11 mouse cellular contexts compared by ENCODE assay signal in genomic region chr3:108165532-108166315, GRCm38 (mm10). TPM values are rescaled to one million over a fixed set of nuclear protein-coding genes. Genes with fewer than 3 reads are reported as not detected.
DNase-seq lines count a peak whose midpoint lies in the region; ATAC-seq and TF ChIP-seq lines count a peak whose summit lies in the region.
"Had no signal": no experiment of that assay in that cellular context is flagged by ENCODE, and none has a peak within 500 bp of the region (broad histone marks: within the 10 kb centered on the region; RNA-seq: fewer than 3 reads in every experiment).

No protein-coding gene starts in this region.

- TF ChIP-seq CTCF in kidney, adult 2 months (conservative IDR thresholded peaks at IDR 0.05; ENCODE audit: insufficient read depth, insufficient read length, low read depth, low read length), result no peak

- H3K27me3 ChIP-seq in kidney, embryonic 15.5 days, result peaks cover 13% of the 10 kb centered on the region
- H3K27me3 ChIP-seq in kidney, adult 2 months (replicated peaks; ENCODE audit: control insufficient read depth, insufficient read depth, low read length), result no peaks in the 10 kb centered on the region
- no peaks in the 10 kb centered on the region for H3K27me3 ChIP-seq in forebrain, embryonic 14.5 days (replicated peaks; ENCODE audit: control insufficient read depth, insufficient read depth, low read length)
- H3K27me3 ChIP-seq in limb, embryonic 11.5 days (ENCODE audit: control insufficient read depth, insufficient read depth, low read length), result no peaks in the 10 kb centered on the region

- no peak for DNase-seq in kidney, adult 2 months
- peak; percentile 25 for DNase-seq in ES-CJ7 (ENCODE audit: low read depth, low spot score)
- no peak for DNase-seq in forebrain, embryonic 14.5 days (ENCODE audit: low spot score)
- no peak for DNase-seq in limb, embryonic 11.5 days (ENCODE audit: low spot score)
- DNase-seq in kidney, postnatal 36 days, result no peak
- DNase-seq: cerebellum, adult 18-20 months had no signal

- H3K9me3 ChIP-seq in kidney, embryonic 15.5 days (replicated peaks), result no peaks in the 10 kb centered on the region
- no peaks in the 10 kb centered on the region for H3K9me3 ChIP-seq in forebrain, embryonic 14.5 days (replicated peaks; ENCODE audit: control insufficient read depth, low read length)
- H3K9me3 ChIP-seq in limb, embryonic 11.5 days (ENCODE audit: control insufficient read depth, low read length), result no peaks in the 10 kb centered on the region
- H3K9me3 ChIP-seq: heart, embryonic 15.5 days had no signal

- peak overlapping the region; percentile 82 for H3K27ac ChIP-seq in kidney, embryonic 15.5 days
- no peak overlapping the region for H3K27ac ChIP-seq in kidney, adult 2 months (ENCODE audit: insufficient read depth, low read depth, low read length)
- H3K27ac ChIP-seq in forebrain, embryonic 14.5 days (ENCODE audit: low read depth, low read length), result no peak overlapping the region; the same call in 1 of the 2 replicates
- peak overlapping the region; percentile 84 for H3K27ac ChIP-seq in limb, embryonic 11.5 days (replicated peaks; ENCODE audit: low read depth, low read length)
- H3K27ac ChIP-seq: heart, embryonic 15.5 days had no signal

- H3K4me2 ChIP-seq in kidney, embryonic 15.5 days, result peak overlapping the region; percentile 54
- H3K4me2 ChIP-seq in forebrain, embryonic 14.5 days (ENCODE audit: low read length), result no peak overlapping the region
- H3K4me2 ChIP-seq in limb, embryonic 11.5 days (ENCODE audit: low read depth, severe bottlenecking), result peak overlapping the region; percentile 29

- H3K36me3 ChIP-seq in kidney, embryonic 15.5 days, result no peaks in the 10 kb centered on the region
- H3K36me3 ChIP-seq in kidney, adult 2 months (ENCODE audit: control insufficient read depth, insufficient read depth, low read length), result no peaks in the 10 kb centered on the region
- H3K36me3 ChIP-seq in forebrain, embryonic 14.5 days (ENCODE audit: control insufficient read depth, insufficient read depth, low read length), result no peaks in the 10 kb centered on the region
- H3K36me3 ChIP-seq in limb, embryonic 11.5 days (ENCODE audit: control insufficient read depth, insufficient read depth, low read length), result no peaks in the 10 kb centered on the region
- H3K36me3 ChIP-seq: heart, embryonic 15.5 days had no signal

- TF ChIP-seq POLR2A in kidney, adult 2 months (IDR thresholded peaks at IDR 0.05; ENCODE audit: low read depth, low read length), result no peak

- no peak overlapping the region for H3K4me3 ChIP-seq in kidney, embryonic 15.5 days (replicated peaks)
- no peak overlapping the region for H3K4me3 ChIP-seq in kidney, adult 2 months (ENCODE audit: insufficient read depth, low read depth, low read length)
- H3K4me3 ChIP-seq in forebrain, embryonic 14.5 days (ENCODE audit: low read depth, low read length), result no peak overlapping the region
- H3K4me3 ChIP-seq in limb, embryonic 11.5 days (ENCODE audit: low read depth, low read length), result no peak overlapping the region
- H3K4me3 ChIP-seq: heart, embryonic 15.5 days had no signal

- peaks cover 47% of the 10 kb centered on the region for H3K4me1 ChIP-seq in kidney, embryonic 15.5 days
- no peaks in the 10 kb centered on the region for H3K4me1 ChIP-seq in kidney, adult 2 months (ENCODE audit: control insufficient read depth, insufficient read depth, low read length)
- peaks cover 20% of the 10 kb centered on the region for H3K4me1 ChIP-seq in forebrain, embryonic 14.5 days (ENCODE audit: control insufficient read depth, insufficient read depth, low read length)
- peaks cover 39% of the 10 kb centered on the region for H3K4me1 ChIP-seq in limb, embryonic 11.5 days (ENCODE audit: control insufficient read depth, insufficient read depth, low read length)

- H3K9ac ChIP-seq in kidney, embryonic 15.5 days, result no peak overlapping the region; the same call in 1 of the 2 replicates
- no peak overlapping the region; the same call in 1 of the 2 replicates for H3K9ac ChIP-seq in forebrain, embryonic 14.5 days (ENCODE audit: low read length)
- no peak overlapping the region; the same call in 1 of the 2 replicates for H3K9ac ChIP-seq in limb, embryonic 11.5 days (ENCODE audit: low read length)
- H3K9ac ChIP-seq: heart, embryonic 15.5 days had no signal

- 21% methylated on average over 10 of the region's 10 CpGs for WGBS in kidney, embryonic 15.5 days
- WGBS in kidney, adult 2 months, result 58% methylated on average over 10 of the region's 10 CpGs
- 24% methylated on average over 10 of the region's 10 CpGs for WGBS in forebrain, embryonic 14.5 days
- WGBS in limb, embryonic 11.5 days, result 11% methylated on average over 10 of the region's 10 CpGs

- peak; percentile 61 for ATAC-seq in kidney, embryonic 15.5 days (replicated peaks; ENCODE audit: low FRiP score)
- ATAC-seq in forebrain, embryonic 14.5 days, result peak; percentile 10; the same call in 1 of the 2 replicates
- peak; percentile 32; the same call in 1 of the 2 replicates for ATAC-seq in limb, embryonic 11.5 days (ENCODE audit: insufficient number of reproducible peaks, low FRiP score, low TSS enrichment, low read depth)
- ATAC-seq in erythroid progenitor cell, adult 5-6 weeks (replicated peaks; ENCODE audit: low FRiP score, poor library complexity, severe bottlenecking), result no peak
- no peak for ATAC-seq in CD4-positive, CD25-positive, alpha-beta regulatory T cell, adult 4 months

RNA-seq across cellular contexts. Expression of gene Gpr61, which starts 11.0 kb away (rescaled TPM):
- polyA plus RNA-seq in kidney, embryonic 15.5 days (2015; fragmentation: Nextera tagmentation; extraction: Ambion mirVana), result 0.05 and 0.08 TPM in 2 replicates
- not detected in 2 replicates for polyA plus RNA-seq in kidney, adult 2 months (2012; rRNA removed)
- 1.0 and 1.5 TPM in 2 replicates for polyA plus RNA-seq in forebrain, embryonic 14.5 days (2014; fragmentation: Nextera tagmentation; extraction: Ambion mirVana)
- polyA plus RNA-seq in limb, embryonic 11.5 days (2014; fragmentation: Nextera tagmentation; extraction: Ambion mirVana), result 0.11 and 0.29 TPM in 2 replicates
- total RNA-seq in erythroid progenitor cell, adult 5-6 weeks (2015; ENCODE audit: low replicate concordance), result not detected in 2 replicates
- total RNA-seq in erythroid progenitor cell, adult 5-6 weeks (2017; ENCODE audit: low replicate concordance), result not detected in 2 replicates
- polyA plus RNA-seq in CD4-positive, CD25-positive, alpha-beta regulatory T cell, adult 4 months (2017; shearing (Covaris generic)), result under 1 TPM in 1 of 2 experiments, not detected in 1; 0.15 TPM
- total RNA-seq: megakaryocyte progenitor cell, adult 5-6 weeks had no signal

RNA-seq across cellular contexts. Expression of gene Gnai3, which starts 19.8 kb away (rescaled TPM):
- 176 TPM in 2 replicates for polyA plus RNA-seq in kidney, embryonic 15.5 days (2015; fragmentation: Nextera tagmentation; extraction: Ambion mirVana)
- 21.3 and 31.0 TPM in 2 replicates for polyA plus RNA-seq in kidney, adult 2 months (2012; rRNA removed)
- 157 and 172 TPM in 2 replicates for polyA plus RNA-seq in forebrain, embryonic 14.5 days (2014; fragmentation: Nextera tagmentation; extraction: Ambion mirVana)
- polyA plus RNA-seq in limb, embryonic 11.5 days (2014; fragmentation: Nextera tagmentation; extraction: Ambion mirVana), result 192 and 198 TPM in 2 replicates
- 29.9 and 45.7 TPM in 2 replicates for total RNA-seq in erythroid progenitor cell, adult 5-6 weeks (2015; ENCODE audit: low replicate concordance)
- total RNA-seq in erythroid progenitor cell, adult 5-6 weeks (2017; ENCODE audit: low replicate concordance), result 21.7 and 30.0 TPM in 2 replicates
- 10 to 100 TPM; 95.0 to 98.5 TPM for polyA plus RNA-seq in CD4-positive, CD25-positive, alpha-beta regulatory T cell, adult 4 months (2017; shearing (Covaris generic))

RNA-seq across cellular contexts. Expression of gene Amigo1, which starts 20.4 kb away (rescaled TPM):
- 4.6 and 6.3 TPM in 2 replicates for polyA plus RNA-seq in kidney, embryonic 15.5 days (2015; fragmentation: Nextera tagmentation; extraction: Ambion mirVana)
- 18.4 and 25.7 TPM in 2 replicates for polyA plus RNA-seq in kidney, adult 2 months (2012; rRNA removed)
- polyA plus RNA-seq in forebrain, embryonic 14.5 days (2014; fragmentation: Nextera tagmentation; extraction: Ambion mirVana), result 4.8 and 6.5 TPM in 2 replicates
- polyA plus RNA-seq in limb, embryonic 11.5 days (2014; fragmentation: Nextera tagmentation; extraction: Ambion mirVana), result 2.2 and 2.7 TPM in 2 replicates
- not detected in 2 replicates for total RNA-seq in erythroid progenitor cell, adult 5-6 weeks (2015; ENCODE audit: low replicate concordance)
- total RNA-seq in erythroid progenitor cell, adult 5-6 weeks (2017; ENCODE audit: low replicate concordance), result 0.38 TPM in 1 of 2 replicates, not detected in the other
- polyA plus RNA-seq in CD4-positive, CD25-positive, alpha-beta regulatory T cell, adult 4 months (2017; shearing (Covaris generic)), result under 1 TPM; 0.32 to 0.54 TPM

RNA-seq across cellular contexts. Expression of gene Cyb561d1, which starts 35.3 kb away (rescaled TPM):
- polyA plus RNA-seq in kidney, embryonic 15.5 days (2015; fragmentation: Nextera tagmentation; extraction: Ambion mirVana), result 3.8 TPM in 2 replicates
- polyA plus RNA-seq in kidney, adult 2 months (2012; rRNA removed), result 7.0 and 7.1 TPM in 2 replicates
- polyA plus RNA-seq in forebrain, embryonic 14.5 days (2014; fragmentation: Nextera tagmentation; extraction: Ambion mirVana), result 2.4 and 2.9 TPM in 2 replicates
- 0.98 and 1.1 TPM in 2 replicates for polyA plus RNA-seq in limb, embryonic 11.5 days (2014; fragmentation: Nextera tagmentation; extraction: Ambion mirVana)
- total RNA-seq in erythroid progenitor cell, adult 5-6 weeks (2015; ENCODE audit: low replicate concordance), result 1.4 and 2.1 TPM in 2 replicates
- 5.3 TPM in 1 of 2 replicates, not detected in the other for total RNA-seq in erythroid progenitor cell, adult 5-6 weeks (2017; ENCODE audit: low replicate concordance)
- polyA plus RNA-seq in CD4-positive, CD25-positive, alpha-beta regulatory T cell, adult 4 months (2017; shearing (Covaris generic)), result 1 to 10 TPM; 7.7 to 8.8 TPM

RNA-seq across cellular contexts. Expression of gene Atxn7l2, which starts 45.0 kb away (rescaled TPM):
- polyA plus RNA-seq in kidney, embryonic 15.5 days (2015; fragmentation: Nextera tagmentation; extraction: Ambion mirVana), result 18.1 and 20.3 TPM in 2 replicates
- 23.1 and 29.3 TPM in 2 replicates for polyA plus RNA-seq in kidney, adult 2 months (2012; rRNA removed)
- polyA plus RNA-seq in forebrain, embryonic 14.5 days (2014; fragmentation: Nextera tagmentation; extraction: Ambion mirVana), result 24.1 and 30.1 TPM in 2 replicates
- polyA plus RNA-seq in limb, embryonic 11.5 days (2014; fragmentation: Nextera tagmentation; extraction: Ambion mirVana), result 21.1 and 25.6 TPM in 2 replicates
- total RNA-seq in erythroid progenitor cell, adult 5-6 weeks (2015; ENCODE audit: low replicate concordance), result 0.36 and 5.4 TPM in 2 replicates
- total RNA-seq in erythroid progenitor cell, adult 5-6 weeks (2017; ENCODE audit: low replicate concordance), result not detected in 2 replicates
- polyA plus RNA-seq in CD4-positive, CD25-positive, alpha-beta regulatory T cell, adult 4 months (2017; shearing (Covaris generic)), result 1 to 10 TPM; 4.9 to 8.5 TPM

Comparison
In these comparisons a context has a peak if more than half of its experiments do, and no peak if none do; other contexts are left out.
1. H3K27ac ChIP-seq: peak in kidney, embryonic 15.5 days (single experiment) and limb, embryonic 11.5 days (single experiment); none in kidney, adult 2 months (single experiment) and forebrain, embryonic 14.5 days (single experiment).
2. ATAC-seq: peak in kidney, embryonic 15.5 days (single experiment), forebrain, embryonic 14.5 days (single experiment) and limb, embryonic 11.5 days (single experiment); none in erythroid progenitor cell, adult 5-6 weeks (single experiment) and CD4-positive, CD25-positive, alpha-beta regulatory T cell, adult 4 months (single experiment).